Mouse (Mus musculus): ENCODE results near the gene Fstl5.

DNA sequence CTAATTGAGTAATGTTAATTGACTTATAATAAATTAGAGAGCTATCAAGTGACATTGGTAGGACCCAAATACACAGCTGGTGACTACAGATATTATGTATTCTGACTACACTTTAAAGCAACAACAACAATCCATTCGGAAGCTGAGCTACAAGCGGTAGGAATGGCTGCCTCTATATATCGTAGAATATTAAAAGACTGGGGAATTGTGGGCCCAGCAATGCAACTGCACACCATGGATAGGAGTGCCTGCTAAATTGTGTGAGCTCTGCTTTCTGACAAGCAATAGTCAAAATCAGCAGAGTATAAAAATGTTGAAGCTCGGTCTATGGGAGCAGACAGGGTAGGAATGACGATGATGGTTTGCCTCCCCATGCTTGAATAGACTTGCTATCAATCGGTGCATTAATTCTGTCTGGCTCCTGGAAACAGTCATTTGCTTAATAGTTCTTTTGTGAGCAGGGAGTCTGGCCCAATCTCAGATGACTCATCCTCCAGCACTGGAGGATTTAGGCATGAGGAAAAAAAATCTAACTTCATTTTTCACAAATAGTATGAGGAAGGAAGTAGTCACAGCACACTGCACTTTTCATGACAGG lies 354.8 kb downstream of the Fstl5 start:
- TF ChIP-seq CTCF (IDR thresholded peaks at IDR 0.05; ENCODE audit: low read depth) (no peak), EP300 (IDR thresholded peaks at IDR 0.05; ENCODE audit: low read depth) (no peak)

Measured in heart, postnatal 0 days (tissue).